Mouse (Mus musculus): Measurements from ENCODE around the gene Invs. TPM values are rescaled to one million over a fixed set of nuclear protein-coding genes. Genes with fewer than 3 reads are reported as not detected.

Gene Invs
- total RNA-seq (2022): 1 to 10 TPM; 1.8 to 2.7 (median 2.3) TPM

DNA sequence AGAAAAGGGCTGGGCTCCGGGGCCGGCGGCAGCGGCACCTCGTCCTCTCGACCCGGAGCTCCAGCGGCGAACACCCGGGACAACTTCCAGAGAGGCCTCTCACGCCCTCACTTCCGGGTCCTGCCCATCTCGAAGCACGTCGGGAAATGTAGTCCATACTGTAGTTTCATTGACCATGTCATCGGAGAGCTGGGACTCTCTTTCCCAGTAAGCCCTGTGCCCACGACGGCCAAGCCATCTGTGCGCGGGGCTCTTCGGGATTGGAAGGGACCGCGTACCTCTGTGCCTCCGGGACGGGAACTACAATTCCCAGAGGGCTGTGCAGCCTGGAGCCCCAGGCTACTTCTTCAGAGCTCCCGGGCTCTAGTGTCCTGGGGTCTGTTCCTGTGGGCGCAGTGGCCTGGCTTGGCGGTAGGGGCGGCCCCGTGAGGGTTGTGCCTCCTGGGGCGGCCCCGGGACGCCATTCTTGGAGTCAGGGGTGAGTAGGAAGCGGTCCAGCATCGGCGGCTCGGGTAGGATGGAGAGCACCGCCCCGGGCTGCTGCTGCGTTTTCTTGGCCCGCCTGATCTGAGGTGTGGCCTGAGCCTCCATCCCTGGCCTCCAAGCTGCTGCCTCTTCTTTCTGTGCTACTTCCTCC, at the start of gene Invs, which contains the start of gene Erp44:
TSS of gene Invs (plus strand) at position 263 of the 637 bp plus-strand sequence.
TSS of gene Erp44 (minus strand) at position 61 of the 637 bp plus-strand sequence.
- DNase-seq (ENCODE audit: low spot score in 2 of 2): peak; percentile 91 to 96

DNA sequence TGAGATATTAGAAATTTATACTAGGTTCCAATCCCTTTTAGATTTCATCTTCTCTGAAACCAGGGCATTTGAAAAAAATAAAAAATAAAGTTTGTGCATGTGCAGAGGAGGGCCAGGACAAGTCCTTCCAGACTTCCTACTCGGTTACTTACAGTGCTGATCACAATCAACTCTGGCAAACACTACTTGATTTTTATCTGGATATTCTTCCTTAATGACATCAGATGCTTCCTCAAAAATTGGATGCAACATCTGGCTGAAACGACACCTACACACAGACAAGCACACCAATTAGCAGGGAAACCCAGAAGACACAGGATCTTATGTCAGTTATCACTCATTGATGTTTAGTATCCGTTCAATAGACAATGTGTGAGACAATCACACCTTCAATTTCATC, 42.8 kb upstream of the Invs start:
- DNase-seq (ENCODE audit: low spot score in 2 of 2): no peak

DNA sequence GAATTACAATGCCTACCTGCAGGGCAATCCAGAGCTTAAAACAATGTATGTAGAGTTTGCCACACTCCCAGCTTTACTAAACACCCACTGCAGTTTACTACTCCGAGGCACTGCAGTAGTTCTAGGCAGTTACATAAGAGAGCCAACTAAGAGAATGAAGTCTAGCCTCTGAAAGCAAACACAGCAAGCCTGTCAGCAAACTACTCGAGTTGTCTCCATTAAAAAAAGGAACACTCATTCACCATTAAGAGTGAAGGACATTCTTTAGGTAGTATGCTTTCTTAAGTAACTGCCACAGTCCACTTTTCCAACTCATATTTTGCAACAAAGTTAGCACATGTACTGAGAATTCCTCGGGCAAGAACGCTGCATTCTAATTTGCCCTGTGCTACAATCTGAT, 40.5 kb upstream of the Invs start:
- no peak for DNase-seq (ENCODE audit: low spot score in 2 of 2)

DNA sequence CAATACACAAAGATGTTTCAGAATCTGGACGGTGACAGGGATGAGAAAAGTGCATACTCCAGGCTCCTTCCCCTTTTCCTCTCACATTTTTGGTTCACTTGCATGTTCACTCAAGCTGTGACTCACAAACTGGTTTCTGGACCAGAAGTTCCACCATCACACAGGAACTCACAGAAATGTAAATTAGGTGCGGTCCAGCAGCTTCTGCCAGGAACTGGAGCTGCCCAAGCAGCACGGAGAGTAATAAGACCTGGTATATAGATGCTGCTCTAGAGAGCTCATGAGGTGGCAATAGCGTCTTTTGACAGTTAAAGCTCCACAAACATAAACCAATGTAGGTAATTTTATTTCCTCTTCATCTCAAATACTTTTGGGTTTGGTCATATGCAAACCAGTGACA, 37.1 kb upstream of the Invs start:
- DNase-seq (ENCODE audit: low spot score in 2 of 2): no peak

DNA sequence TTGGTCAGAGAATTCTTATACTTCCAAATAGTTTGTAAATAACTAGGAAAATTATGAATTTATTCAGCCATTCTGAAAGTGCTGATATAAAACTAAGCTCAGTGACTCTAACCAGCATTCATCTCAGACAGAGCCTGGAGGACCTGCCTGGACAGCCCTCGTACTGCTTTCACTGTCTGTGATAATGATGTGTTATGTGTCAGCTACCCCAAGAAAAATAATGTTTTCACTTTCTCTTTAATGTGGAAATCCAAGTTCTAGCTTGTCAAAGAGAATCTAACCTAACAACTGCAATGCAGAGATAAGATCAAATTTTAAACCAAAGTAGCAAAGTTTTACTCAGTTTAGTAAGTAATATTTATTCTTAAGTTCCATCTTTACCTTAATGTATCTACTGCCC, 35.8 kb upstream of the Invs start:
- DNase-seq (ENCODE audit: low spot score in 2 of 2): no peak

DNA sequence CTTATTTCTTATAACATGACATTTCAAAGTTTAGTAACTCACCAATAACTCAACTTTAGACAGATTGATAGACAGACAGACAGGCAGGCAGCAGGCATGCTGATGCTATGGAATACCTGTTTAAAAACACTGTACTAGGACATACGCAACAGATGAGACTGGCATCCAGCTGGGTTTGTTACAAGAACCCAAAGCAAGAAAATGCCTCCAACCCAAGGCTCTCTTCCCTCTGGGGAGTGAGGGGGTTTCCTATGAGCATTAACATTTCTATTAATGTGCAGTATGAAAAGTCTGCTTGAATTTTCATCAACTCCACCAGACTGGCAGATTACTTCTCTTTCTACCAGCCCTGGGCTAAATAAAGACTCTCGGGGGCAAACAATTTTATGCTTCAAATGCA, 35.3 kb upstream of the Invs start:
- no peak for DNase-seq (ENCODE audit: low spot score in 2 of 2)

DNA sequence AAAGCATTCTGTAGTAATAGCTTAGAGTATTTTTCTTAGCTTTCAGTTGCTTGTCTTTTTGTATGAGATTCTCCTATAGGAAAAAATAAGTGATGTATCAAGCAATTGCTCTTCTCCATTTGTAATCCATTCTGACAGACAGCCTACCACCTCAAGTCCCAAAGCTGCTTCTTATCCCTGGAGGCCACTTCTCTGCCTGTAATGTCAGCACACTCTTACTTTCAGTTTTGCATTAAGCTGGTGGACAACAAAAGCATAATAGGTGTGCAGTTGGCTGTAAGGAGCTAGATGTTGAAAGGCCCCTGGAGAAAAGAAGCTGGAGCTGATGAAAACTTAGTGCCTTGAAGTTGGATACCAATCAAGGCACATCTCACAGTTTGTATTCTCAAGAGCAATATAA, 26.3 kb upstream of the Invs start:
- no peak for DNase-seq (ENCODE audit: low spot score in 2 of 2)

DNA sequence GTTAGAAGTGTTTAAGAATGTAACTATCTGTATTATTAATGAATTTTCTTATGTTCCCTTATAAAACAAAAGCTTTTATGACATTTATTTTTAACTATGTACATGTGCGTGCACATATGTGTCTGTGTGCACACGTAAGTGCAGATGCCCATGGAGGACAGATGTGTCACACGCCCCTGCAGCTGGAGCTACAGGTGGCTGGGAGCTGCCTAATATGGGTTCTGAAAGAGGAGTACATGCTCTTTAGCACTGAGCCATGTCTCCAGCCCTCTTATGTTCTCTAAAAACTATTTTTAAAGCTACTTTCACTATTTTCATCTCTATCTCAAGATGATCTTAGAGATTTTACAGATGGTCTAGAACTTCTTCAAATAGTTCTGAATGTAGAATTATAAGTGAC, 21.5 kb upstream of the Invs start:
- DNase-seq (ENCODE audit: low spot score in 2 of 2): no peak

DNA sequence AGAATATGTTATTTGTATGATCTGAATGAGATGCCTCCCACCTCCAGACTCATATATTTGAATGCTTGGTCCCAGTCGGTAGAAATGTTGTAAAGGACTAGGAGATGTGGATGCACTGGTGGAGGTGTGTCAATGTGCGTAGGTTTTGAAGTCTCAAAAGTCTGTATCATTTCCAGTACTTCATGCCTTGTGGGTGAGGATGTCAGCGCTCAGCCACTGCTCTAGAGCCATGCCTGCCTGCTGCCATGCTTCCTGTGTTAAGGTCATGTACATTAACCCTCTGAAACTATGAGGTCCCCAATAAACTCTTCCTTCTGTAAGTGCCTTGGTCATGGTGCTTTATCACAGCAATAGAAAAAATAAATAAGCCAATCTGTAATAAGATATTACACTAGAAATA, 11.9 kb upstream of the Invs start:
- DNase-seq (ENCODE audit: low spot score in 2 of 2): no peak

DNA sequence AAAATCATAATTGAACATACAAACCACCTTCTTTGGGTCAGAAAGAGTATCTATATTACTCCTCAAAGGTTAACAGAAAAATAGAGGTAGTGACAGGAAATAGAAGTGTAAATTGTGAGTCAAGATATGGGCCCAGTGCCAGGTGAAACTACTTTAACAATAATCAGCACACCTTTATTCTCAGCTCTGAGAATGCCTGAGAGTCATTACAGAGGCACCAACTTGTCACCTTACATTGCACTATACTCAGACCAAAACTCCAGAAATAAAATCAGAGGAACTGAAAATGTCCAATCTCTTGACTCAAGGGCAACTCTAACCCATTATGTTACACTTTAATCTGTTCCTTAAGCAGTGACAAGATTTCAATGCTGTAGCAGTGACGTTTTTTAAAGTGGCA, 11.4 kb upstream of the Invs start:
- no peak for DNase-seq (ENCODE audit: low spot score in 2 of 2)

DNA sequence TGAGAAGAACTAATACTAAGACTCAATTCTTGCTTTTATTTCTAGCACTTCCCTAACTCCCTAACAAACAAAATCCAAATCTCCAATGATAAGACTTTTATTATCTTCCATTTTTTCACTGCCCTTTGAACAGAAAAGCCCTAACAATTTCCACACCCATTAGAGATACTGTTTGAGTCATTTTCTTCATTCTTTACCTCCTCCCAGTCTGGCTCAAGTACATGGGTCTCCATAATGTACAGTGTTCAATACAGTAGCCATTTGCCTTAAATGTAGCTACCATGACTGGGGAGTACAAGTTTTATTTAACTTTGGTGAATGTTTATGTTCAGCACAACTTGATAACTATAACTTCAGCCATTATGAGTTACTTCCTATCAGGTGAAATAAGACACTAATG, 9.0 kb upstream of the Invs start:
- DNase-seq (ENCODE audit: low spot score in 2 of 2): no peak

DNA sequence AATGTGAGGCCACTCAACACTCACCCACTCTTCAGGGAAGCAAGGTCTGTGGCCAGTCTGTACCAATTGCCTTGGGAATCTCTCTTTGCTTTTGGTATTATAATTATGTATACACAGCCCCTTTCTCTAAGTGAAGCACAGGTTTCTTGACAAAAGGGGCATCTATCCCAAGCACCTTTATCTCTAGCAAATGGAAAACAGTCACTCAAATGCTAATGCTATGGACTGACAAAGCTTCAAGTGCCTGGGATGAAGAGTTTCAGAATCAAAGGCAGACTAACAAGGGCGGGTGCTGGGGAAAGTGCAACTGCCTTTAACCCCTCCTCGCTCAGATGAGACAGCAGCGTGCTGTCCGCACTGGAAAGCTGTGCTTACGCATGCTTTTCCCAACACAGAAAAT, 7.7 kb upstream of the Invs start:
- no peak for DNase-seq (ENCODE audit: low spot score in 2 of 2)

DNA sequence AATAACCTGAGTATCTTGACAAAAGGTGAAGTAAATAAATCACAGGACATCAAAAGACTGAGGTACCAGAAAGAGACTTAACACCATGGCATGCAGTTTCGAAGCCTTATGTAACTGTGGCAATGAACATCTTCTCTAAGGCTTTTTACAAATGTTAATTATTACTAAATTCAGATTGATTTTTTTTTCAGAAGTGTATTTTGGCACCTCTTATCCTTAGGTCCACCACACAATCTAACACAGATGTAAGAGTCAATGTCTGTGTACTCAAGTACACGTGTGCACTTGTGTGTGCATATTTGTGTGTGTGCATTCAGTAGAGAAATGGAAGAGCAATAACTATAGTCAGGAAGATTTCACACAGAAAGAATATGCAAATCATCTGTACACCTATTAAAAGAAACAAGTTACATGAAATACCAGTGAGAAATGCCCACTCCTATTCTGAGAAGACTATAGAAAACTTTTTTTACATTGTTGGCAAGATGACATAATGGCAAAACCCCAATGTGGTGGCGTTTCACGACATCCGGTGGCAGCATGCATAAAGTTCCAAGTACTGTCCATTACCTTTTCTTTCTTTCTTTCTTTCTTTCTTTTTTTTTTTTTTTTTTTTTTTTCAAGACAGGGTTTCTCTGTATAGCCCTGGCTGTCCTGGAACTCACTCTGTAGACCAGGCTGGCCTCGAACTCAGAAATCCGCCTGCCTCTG, 6.3 kb upstream of the Invs start:
- DNase-seq (ENCODE audit: low spot score in 2 of 2): no peak

DNA sequence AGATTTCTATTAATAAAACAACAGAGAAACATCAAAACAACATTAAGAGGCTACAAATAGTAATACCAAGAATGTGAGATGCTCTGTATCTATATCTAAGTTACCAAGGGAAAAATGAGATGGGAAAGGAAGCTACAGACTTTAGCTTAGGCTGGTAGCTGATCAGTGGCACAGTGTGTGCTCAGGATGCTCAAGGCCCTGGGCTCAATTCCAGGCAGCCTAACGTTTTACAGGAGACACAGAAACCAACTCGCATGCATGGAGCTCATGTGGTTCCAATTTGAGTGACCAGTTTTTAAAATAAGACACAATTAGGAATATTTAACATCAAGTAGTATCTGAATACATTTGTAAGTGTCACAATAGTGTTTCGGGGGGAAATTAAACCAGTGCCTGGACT, 3.8 kb upstream of the Invs start:
- DNase-seq (ENCODE audit: low spot score in 2 of 2): no peak

DNA sequence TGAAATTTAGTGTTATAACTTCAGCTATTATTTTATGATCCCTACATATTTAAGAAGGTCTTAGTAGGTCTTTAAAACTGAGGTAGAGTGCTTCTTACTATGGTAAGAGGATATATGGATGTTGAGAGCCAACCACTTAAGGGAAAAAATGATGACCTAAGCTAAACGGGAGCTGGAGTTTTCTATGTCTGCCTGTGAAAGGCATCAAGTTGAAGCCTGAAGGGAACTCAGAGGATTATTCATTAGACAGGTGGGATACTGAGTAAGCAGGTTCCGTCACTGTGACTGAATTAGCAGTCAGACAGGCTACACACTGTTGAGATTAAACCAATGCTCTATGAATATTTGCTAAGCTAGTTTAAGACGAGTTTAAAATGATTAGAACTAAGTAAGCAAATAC, 2.5 kb upstream of the Invs start:
- DNase-seq (ENCODE audit: low spot score in 2 of 2): no peak

DNA sequence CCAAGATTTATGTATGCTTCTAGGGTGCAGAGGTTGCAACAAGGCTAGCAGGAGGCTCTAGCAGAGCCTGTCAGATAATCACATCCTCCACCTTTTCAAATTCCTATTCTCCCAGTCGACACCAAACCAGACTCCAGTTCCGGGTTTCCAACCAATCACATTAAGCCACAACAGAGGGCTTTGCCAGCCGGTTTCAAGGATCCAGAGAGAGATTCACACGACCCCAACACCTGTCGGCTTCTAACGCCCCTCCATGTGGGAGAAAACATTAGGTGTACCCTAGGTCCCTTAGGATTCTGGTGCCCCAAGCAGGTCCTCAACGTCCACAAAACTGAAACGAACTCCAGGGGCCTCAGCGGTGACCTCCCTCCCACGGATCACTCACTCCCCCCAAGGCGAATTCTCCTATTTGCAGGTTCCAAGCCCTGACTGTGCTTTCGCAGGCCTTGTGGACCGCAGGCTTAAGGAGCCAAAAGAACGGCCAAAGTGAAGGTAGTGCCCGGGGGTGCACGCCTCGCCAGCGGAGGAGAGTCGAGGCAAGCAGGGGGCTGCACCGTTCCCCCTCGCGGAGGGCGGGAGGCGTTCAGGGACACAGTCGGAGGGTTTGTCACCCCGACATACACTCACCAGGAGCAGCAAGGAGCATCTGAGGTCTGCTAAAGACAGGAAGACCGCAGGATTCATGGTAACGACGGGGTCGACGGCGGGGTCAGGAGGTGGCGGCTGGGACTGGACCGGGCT, 633 bp upstream of the Invs start:
- no peak for DNase-seq (ENCODE audit: low spot score in 2 of 2)

DNA sequence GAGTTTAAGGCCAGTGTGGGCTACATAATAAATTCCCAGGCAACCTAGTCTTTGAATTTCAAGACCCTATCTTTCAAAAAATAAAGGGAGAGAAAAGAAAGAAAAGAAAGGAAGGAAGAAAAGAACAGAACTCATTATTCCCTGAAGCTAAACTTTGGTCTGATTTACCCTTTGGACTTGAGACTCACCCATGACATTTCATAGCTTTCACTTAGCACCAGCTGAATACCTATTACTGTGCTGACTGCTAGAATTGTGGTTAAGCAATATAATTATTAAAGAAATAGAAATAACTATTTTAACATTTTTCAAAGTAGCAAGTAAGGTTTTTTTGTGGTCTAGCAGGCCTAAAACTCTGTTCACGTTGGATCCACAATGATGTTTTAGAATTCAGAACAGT, 1.6 kb downstream of the Invs start:
- DNase-seq (ENCODE audit: low spot score in 2 of 2): no peak

DNA sequence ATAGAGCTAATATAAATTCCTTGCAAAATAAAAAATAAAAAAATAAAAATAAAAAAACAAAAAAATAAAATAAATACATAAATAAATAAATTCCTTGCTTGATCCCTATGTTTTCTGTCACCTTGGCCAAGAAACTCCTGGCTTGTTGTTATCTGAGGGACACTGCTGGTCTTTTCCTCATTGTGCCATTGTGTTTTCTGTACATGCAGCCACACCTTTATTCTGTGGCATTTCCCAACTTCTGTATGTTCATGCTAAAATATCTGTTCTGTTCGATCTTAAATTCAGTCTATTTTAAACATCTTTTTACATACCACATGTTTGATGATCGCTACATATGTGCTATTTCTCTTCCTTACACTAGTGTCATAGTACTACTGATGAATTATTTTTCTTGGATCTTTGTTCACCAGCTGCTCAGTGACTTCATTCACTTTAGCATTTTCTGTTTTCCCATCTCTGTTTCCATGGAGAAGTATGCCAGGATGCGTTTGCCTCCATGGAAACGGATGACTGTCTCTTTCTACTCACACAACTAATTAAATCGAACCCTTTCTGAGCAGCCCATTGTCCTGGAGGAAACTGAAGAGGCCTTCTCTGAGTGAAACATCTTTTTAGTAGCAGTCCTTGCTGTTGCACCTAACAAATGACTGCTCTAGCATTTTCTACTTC, 7.7 kb downstream of the Invs start:
- DNase-seq (ENCODE audit: low spot score in 2 of 2): no peak

DNA sequence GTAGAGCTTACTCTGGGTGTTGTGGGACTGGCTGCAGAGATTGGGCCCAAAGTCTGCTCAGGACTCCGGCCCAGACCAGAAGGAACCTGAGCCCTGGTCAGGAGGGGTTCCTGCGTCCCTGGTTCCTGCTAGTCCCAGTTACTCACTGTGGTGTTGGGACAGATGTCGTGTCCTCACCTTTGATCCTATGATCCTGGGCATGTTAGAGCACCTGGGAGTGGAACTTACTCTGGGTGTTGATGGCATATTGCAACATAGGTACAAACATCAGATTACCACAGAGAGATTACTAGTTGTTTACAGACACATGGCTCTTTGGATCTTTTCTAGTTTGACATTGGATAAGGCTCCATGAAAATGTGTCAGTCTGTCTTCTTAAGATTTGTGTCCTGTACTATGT, 35.3 kb downstream of the Invs start:
- DNase-seq (ENCODE audit: low spot score in 2 of 2): no peak

DNA sequence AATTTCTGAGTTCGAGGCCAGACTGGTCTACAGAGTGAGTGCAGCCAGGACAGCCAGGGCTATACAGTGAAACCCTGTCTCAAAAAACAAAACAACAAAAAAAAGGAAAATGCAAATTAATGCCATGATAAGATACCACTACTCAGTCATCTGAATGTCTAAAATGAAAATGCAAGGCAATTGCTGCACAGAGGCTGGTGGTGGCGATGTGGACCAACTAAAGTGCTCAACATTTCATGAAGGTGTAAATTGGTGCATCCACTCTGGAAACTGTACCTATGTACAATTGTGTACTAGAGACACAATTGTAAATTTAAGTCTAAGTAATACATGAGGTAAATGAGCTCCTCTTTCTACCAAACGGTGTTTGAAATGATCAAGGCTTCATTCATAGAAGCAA, 36.5 kb downstream of the Invs start:
- no peak for DNase-seq (ENCODE audit: low spot score in 2 of 2)

DNA sequence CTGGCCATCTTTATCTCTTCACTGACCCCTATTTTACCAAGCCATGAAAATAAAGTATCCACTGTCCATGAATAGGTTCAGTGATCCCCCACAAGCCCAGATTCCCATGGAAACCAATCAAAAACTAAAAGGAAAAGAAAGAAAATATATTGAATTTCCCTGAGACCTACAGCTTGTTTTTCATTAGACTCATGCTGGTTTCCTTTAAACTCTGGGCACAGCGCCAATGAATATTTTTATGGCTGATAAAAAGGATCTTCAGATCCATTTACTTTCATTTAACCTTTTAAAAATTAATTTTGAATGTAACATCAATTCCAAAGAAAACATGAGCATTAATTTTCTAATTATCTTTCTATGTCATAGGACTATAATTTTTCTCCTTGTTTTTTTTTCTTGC, 41.7 kb downstream of the Invs start:
- no peak for DNase-seq (ENCODE audit: low spot score in 2 of 2)

DNA sequence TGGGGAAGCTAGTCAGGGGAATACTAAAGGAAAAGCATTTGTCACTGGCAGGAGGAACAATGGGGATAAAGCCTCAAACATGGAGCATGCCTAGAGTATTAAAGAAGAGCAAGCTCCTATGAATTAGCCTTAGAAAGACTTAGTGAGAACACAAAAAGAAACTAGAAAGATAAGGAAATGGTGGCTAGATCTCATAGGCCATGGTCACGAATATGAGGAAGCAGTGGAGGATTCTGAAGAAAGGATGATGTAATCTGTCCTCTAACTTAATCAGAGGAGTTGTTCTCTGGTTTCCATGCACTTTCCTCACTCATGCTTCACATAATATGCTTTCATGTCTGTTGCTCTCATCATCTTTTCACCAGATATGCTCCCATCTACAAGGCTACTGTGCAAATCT, 42.5 kb downstream of the Invs start:
- DNase-seq (ENCODE audit: low spot score in 2 of 2): no peak
